Mouse (Mus musculus) stomach, embryonic 16.5 days (tissue): ENCODE results near the gene Tnmd. TPM values are rescaled to one million over a fixed set of nuclear protein-coding genes. Genes with fewer than 3 reads are reported as not detected.

ENCODE experiments used
- ATAC-seq: fragments of 200-750 bp; cut with Nextera tagmentation; 2 replicates; pipeline ENCODE4 v1.8.0; 2017; ENCODE audit warnings: moderate number of reproducible peaks, moderate TSS enrichment; ENCODE audit not compliant: insufficient read depth, low FRiP score
- H3K27ac ChIP-seq: fragments of 300-500 bp; sonication (generic); 2 replicates; pipeline ENCODE4 v1.5.1; 2014; ENCODE audit warnings: low read length
- H3K27me3 ChIP-seq: fragments of 300-500 bp; sonication (generic); 2 replicates; pipeline ENCODE4 v1.6.1; 2014; ENCODE audit warnings: low read length, control low read depth, mixed read lengths; ENCODE audit not compliant: control insufficient read depth, insufficient read depth
- H3K36me3 ChIP-seq: fragments of 300-500 bp; sonication (generic); 2 replicates; pipeline ENCODE4 v1.6.1; 2014; ENCODE audit warnings: low read length; ENCODE audit not compliant: control insufficient read depth, insufficient read depth
- H3K4me1 ChIP-seq: fragments of 300-500 bp; sonication (generic); 2 replicates; pipeline ENCODE4 v1.6.1; 2014; ENCODE audit warnings: low read length, control low read depth, mixed read lengths; ENCODE audit not compliant: control insufficient read depth, insufficient read depth
- H3K4me2 ChIP-seq: fragments of 300-500 bp; sonication (generic); 2 replicates; pipeline ENCODE4 v1.6.1; 2014; ENCODE audit warnings: low read depth, low read length, mixed read lengths
- H3K4me3 ChIP-seq: fragments of 300-500 bp; sonication (generic); replicated peaks from 2 replicates; pipeline ENCODE4 v1.5.1; 2014; ENCODE audit warnings: mild to moderate bottlenecking, low read length
- H3K9ac ChIP-seq: fragments of 300-500 bp; sonication (generic); 2 replicates; pipeline ENCODE4 v1.6.1; 2014; ENCODE audit warnings: low read length
- H3K9me3 ChIP-seq: fragments of 300-500 bp; sonication (generic); replicated peaks from 2 replicates; pipeline ENCODE4 v1.6.1; 2016; ENCODE audit warnings: low read length, control low read depth; ENCODE audit not compliant: control insufficient read depth
- WGBS: fragments of 180-500 bp; shearing (Covaris S2); extraction: QIAGEN DNeasy Blood & Tissue Kit; methylation state at CpG from one replicate; pipeline ENCODE4 v1.1.7; 2014; 5-methylcytosine and 5-hydroxymethylcytosine counted together
- polyA plus RNA-seq: library from polyadenylated mRNA; unstranded; fragments of >200 nt; fragmentation: Nextera tagmentation; extraction: Ambion mirVana; gene quantifications from 2 replicates; pipeline ENCODE4 v1.2.1, GENCODE M21; 2015

The Tnmd gene
- polyA plus RNA-seq, 1 experiment from 2014 or later: 4.3 TPM

DNA sequence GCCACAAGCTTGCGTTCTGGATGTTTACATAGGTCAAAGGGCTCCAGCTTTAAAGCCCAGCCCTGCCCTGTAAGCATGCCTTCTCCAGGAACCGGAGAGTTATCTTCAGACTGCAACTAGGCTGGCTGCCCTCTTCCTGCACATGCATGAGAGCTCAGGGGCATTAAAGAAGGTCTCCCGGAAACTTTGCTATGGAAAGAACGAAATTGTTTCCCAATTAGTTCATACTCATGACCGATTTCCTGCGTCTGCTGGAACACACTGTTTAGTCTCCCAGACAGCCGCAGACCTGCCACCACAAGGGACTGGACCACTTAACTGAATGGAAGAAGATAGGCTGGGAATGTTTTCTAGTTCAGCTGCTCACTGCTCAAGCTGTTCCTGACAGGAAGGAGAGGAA, 63.4 kb downstream of the Tnmd start:
- Histone ChIP-seq H3K27me3 (no peaks in the 10 kb centered on the region; the same call in 1 of the 2 replicates), H3K4me1 (no peaks in the 10 kb centered on the region; the same call in 1 of the 2 replicates), H3K27ac (peak overlapping the region; percentile 34; the same call in 1 of the 2 replicates), H3K4me2 (no peak overlapping the region), H3K9ac (no peak overlapping the region), H3K9me3 (no peaks in the 10 kb centered on the region), H3K4me3 (no peak overlapping the region), H3K36me3 (no peaks in the 10 kb centered on the region)
- WGBS: 28% methylated on average over 7 of the region's 7 CpGs
- peak; percentile 60; the same call in 1 of the 2 replicates for ATAC-seq

Other genes with a start within 250 kb of the Tnmd start
- gene Pcdh19, start 162.0 kb upstream of the Tnmd start, polyA plus RNA-seq: 3.2 and 4.2 TPM in 2 replicates
- gene Tspan6, start 47.4 kb downstream of the Tnmd start, polyA plus RNA-seq: 114 and 115 TPM in 2 replicates
- 8.4 and 10.5 TPM in 2 replicates for gene Srpx2, start 57.4 kb downstream of the Tnmd start, polyA plus RNA-seq
- gene Sytl4, start 130.8 kb downstream of the Tnmd start, polyA plus RNA-seq: 6.2 and 6.7 TPM in 2 replicates
- gene Cstf2, start 208.2 kb downstream of the Tnmd start, polyA plus RNA-seq: 35.7 and 36.5 TPM in 2 replicates